Mouse (Mus musculus) cerebellum, adult 18-20 months (tissue): ENCODE results near the gene Pcbd1.
"Not testable (repeated sequence)": the region's sequence is repeated elsewhere in the genome, so short reads cannot be mapped to it uniquely, and the experiment has no call there.

ENCODE experiments used
- DNase-seq, 2 experiments: peaks; one replicate each; pipeline ENCODE4 v3.0.0; 2021

Pcbd1 gene

DNA sequence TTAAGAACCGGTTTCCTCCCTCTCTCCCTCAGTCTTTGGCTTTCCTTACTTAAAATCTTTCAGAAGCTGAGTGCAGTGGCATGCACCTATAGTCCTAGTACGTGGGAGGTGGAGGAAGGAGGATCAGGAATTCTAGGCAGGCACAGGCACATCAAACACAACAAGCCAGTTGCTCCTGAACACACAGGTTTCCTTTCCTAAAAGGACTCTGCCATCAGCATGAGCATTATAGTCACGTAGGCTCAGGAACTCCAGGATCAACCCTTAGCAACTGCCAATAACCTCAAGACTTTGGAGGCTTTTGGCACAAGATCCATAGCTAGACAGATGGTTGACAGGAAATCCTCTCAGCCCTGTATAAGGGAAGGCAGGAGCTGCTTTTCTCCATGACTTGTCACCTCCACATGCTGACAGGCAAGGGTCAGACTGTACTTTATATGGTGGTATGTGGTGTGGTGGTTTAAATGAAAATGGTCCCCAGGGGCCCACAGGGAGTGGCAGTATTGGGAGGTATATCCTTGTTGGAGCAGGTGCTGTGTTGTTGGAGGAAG lies 14.5 kb downstream of the Pcbd1 start:
- DNase-seq, result peak; percentile 51 to 70

GRCm38 (mm10) chr10:61114246-61114720 lies 25.2 kb downstream of the Pcbd1 start:
- DNase-seq, result no peak

- DNase-seq, result not testable (repeated sequence)
These were observed 32.6 kb downstream of the Pcbd1 start for GRCm38 (mm10) chr10:61121732-61122131.

DNA sequence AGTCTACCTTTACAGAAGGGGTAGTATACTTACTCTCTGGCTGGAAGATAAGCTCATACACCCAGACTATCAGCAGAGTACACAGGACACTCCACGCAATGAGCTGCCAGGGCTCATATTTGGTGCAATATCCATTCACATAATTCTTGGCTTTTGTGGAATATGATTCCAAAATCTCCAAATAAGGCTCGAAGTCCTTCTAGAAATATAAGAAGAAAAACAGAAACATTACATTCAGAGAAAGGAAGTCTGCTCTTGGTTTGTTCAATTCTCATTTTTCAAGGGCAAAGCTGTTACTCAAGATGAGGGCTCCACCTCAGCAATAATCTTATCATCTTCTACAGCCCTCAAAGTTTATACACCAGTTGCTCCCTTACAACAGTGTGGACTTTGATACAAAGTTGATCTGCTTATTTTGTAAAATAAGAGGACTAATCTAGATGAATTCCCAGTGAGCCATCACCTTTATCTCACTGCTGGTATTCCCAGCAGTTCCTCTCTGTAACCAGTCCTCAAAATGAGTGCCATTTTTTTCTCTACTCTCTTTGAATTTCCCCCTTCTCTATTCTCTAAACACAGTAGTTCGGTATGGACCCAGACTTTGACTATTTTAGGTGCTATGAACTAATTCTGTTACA lies 34.3 kb downstream of the Pcbd1 start:
- DNase-seq, result no peak

DNA sequence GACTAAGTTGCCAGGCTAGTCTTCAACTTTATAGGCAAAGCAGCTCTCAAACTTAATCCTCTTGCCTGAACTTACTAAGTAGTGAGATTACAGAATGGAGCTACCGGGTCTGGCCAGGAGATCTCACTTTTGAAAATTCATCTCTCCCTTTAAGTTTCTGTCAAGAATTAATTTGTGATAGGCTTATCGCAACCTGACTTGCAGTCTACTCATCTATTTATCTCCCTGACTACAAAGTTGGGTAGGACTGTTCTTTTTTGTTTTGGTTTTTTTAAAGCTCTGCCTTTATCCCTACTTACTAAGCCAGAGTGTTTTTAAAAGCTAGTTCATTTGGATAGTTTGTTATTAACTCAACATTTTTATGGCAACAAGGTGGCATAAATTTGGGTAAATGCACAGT lies 35.3 kb downstream of the Pcbd1 start:
- no peak for DNase-seq

GRCm38 (mm10) chr10:61128701-61129365 lies 39.7 kb downstream of the Pcbd1 start:
- no peak for DNase-seq

GRCm38 (mm10) chr10:61130959-61131358 lies 41.8 kb downstream of the Pcbd1 start:
- DNase-seq, result peak; percentile 20 to 46

- no peak for DNase-seq
These were observed 44.9 kb downstream of the Pcbd1 start for GRCm38 (mm10) chr10:61134041-61134440.

DNA sequence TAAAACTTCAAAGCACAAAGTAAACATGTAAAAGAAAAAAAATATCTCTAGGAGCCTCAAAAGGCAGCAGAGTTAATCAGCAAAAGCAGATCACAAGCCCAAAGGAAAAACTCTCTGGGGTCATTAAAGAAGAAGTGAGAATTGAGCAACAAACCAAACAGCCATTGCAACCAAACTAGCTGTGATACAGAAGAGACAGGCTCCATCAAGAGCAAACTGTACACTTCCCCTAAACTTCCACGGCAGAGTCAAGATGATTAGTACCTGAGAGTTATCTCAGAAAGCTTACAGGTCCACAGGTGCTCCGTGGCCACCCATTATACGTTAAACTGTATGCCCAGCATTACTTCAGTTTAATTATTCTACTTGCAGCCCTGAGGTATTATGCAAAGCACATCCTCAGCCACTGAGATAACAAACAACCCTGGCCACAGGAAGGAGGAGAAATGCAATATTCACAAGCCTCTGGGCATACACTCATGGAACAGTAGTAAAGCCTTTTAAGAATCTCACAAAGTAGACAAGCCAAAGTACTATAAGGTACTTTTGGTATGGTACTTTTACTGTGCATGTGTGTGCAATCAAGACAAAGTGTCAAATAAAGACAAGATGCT lies 46.2 kb downstream of the Pcbd1 start:
- no peak for DNase-seq

DNA sequence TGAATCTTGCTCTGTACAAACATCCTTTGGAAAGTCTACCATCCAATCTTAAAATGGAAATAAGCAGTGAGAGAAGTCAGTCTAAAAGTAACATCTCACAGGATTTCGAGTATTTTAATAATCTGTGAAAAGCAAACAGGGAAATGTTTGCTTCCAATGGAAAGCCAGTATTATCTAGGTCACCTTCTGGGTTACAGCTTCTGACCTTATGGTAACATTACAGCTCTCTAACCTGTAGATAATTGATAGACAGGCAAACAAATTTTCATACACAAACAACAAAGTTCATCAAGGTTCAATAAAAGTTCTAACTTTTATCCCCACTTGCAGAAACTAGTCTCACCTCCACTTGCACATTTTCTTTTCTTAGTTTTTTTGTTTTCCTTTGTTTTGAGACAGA lies 48.4 kb downstream of the Pcbd1 start:
- no peak for DNase-seq

GRCm38 (mm10) chr10:61143343-61143742 lies 54.2 kb downstream of the Pcbd1 start:
- no peak for DNase-seq
